Mouse (Mus musculus) cortical plate, adult 2 months (tissue): ENCODE results near the gene Ptprg.

Experiments
- CTCF ChIP-seq: fragments of 200-500 bp; IDR thresholded peaks from 2 replicates; pipeline ENCODE4 v1.5.1; 2011; ENCODE audit warnings: mild to moderate bottlenecking, control low read depth, low read length; ENCODE audit not compliant: insufficient read depth; ENCODE audit errors: extremely low read depth
- POLR2A ChIP-seq: fragments of 200-500 bp; IDR thresholded peaks from 2 replicates; pipeline ENCODE4 v1.6.1; 2011; ENCODE audit warnings: mild to moderate bottlenecking, low read length, control low read depth; ENCODE audit not compliant: insufficient read depth; ENCODE audit errors: extremely low read depth

GRCm38 (mm10) chr14:11863286-11863685 lies 310.0 kb downstream of the Ptprg start:
- TF ChIP-seq POLR2A, result no peak
- no peak for TF ChIP-seq CTCF
